Mouse (Mus musculus) forebrain, postnatal 0 days (tissue): ENCODE measurements at regions not wholly inside any gene's neighbourhood (a gene's known extent, or its start where the extent isn't known, plus 50 kb on each side); places are given as distances from the start of the nearest gene placed in this dataset.
A peak's percentile ranks its signal among the peaks of the same experiment; 100 is the strongest.

ENCODE experiments used
- ATAC-seq: fragments of 200-750 bp; cut with Nextera tagmentation; 2 replicates; pipeline ENCODE4 v1.8.0; 2017; ENCODE audit warnings: mild to moderate bottlenecking, moderate library complexity
- DNase-seq: peaks from one replicate; pipeline ENCODE4 v3.0.0-alpha.2; 2015
- H3K27ac ChIP-seq: fragments of 300-500 bp; sonication (generic); 2 replicates; pipeline ENCODE4 v1.5.1; 2014; ENCODE audit warnings: low read depth, mild to moderate bottlenecking, antibody characterized with exemption, low read length, moderate library complexity, mixed read lengths
- H3K27me3 ChIP-seq: fragments of 300-500 bp; sonication (generic); 2 replicates; pipeline ENCODE4 v1.6.1; 2014; ENCODE audit warnings: mild to moderate bottlenecking, low read length, mixed read lengths; ENCODE audit not compliant: insufficient read depth
- H3K36me3 ChIP-seq: fragments of 300-500 bp; sonication (generic); 2 replicates; pipeline ENCODE4 v1.6.1; 2014; ENCODE audit warnings: mild to moderate bottlenecking, moderate library complexity; ENCODE audit not compliant: insufficient read depth
- H3K4me1 ChIP-seq: fragments of 300-500 bp; sonication (generic); 2 replicates; pipeline ENCODE4 v1.6.1; 2014; ENCODE audit warnings: antibody characterized with exemption; ENCODE audit not compliant: insufficient read depth
- H3K4me2 ChIP-seq: fragments of 300-500 bp; sonication (generic); 2 replicates; pipeline ENCODE4 v1.6.1; 2014; ENCODE audit warnings: low read depth, mild to moderate bottlenecking, moderate library complexity
- H3K4me3 ChIP-seq: fragments of 300-500 bp; sonication (generic); 2 replicates; pipeline ENCODE4 v1.5.1; 2014; ENCODE audit warnings: low read depth, low read length, mixed read lengths
- H3K9ac ChIP-seq: fragments of 300-500 bp; sonication (generic); 2 replicates; pipeline ENCODE4 v1.6.1; 2014; ENCODE audit warnings: mild to moderate bottlenecking
- H3K9me3 ChIP-seq: fragments of 300-500 bp; sonication (generic); 2 replicates; pipeline ENCODE4 v1.6.1; 2016; ENCODE audit warnings: low read length
- CTCF ChIP-seq: sonication (generic); IDR thresholded peaks from 2 replicates; pipeline ENCODE4 v1.5.1; 2016; ENCODE audit warnings: antibody characterized with exemption, control low read depth, low read depth
- WGBS: fragments of 180-500 bp; shearing (Covaris S2); extraction: QIAGEN DNeasy Blood & Tissue Kit; methylation state at CpG from one replicate; pipeline ENCODE4 v1.1.7; 2014; 5-methylcytosine and 5-hydroxymethylcytosine counted together

DNA sequence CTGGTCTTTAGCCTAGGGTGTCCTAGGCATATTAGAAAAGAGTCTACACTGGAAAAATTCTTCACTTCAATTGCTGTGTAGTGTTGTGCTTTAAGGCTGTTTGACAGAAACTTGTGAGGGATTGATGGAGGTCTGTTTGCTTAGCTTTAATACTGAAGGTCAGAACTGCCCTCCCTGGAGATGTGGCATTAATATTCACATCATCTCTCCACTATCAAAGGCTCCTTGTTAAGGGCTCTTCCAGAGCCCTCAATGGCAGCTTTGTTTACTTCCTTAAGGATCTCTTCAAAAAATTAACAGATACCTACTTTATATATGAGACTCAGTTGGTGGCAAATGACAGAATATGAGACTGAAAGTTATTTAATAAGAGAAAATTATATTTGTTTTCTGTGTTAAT, 294.4 kb downstream of the Cdh11 start:
- no peak for TF ChIP-seq CTCF
- Histone ChIP-seq H3K27ac (no peak overlapping the region), H3K27me3 (no peaks in the 10 kb centered on the region), H3K4me2 (no peak overlapping the region), H3K9ac (no peak overlapping the region), H3K9me3 (no peaks in the 10 kb centered on the region), H3K4me1 (no peaks in the 10 kb centered on the region), H3K36me3 (no peaks in the 10 kb centered on the region), H3K4me3 (no peak overlapping the region)
- ATAC-seq (no peak), DNase-seq (no peak)

- Histone ChIP-seq H3K4me3 (no peak overlapping the region), H3K9me3 (no peaks in the 10 kb centered on the region), H3K36me3 (no peaks in the 10 kb centered on the region), H3K4me2 (no peak overlapping the region), H3K9ac (no peak overlapping the region), H3K27ac (no peak overlapping the region), H3K4me1 (no peaks in the 10 kb centered on the region), H3K27me3 (no peaks in the 10 kb centered on the region)
- ATAC-seq (no peak), DNase-seq (no peak)
- WGBS = 71% methylated on average over 1 of the region's 1 CpGs
- TF ChIP-seq CTCF = no peak
Observed at GRCm38 (mm10) chr8:102488284-102488683, 297.2 kb downstream of the Cdh11 start.

GRCm38 (mm10) chr8:102487796-102488195, 297.6 kb downstream of the Cdh11 start:
- H3K36me3 ChIP-seq = no peaks in the 10 kb centered on the region
- TF ChIP-seq CTCF = no peak
- H3K4me2 ChIP-seq = no peak overlapping the region
- no peaks in the 10 kb centered on the region for H3K9me3 ChIP-seq
- 82% methylated on average over 6 of the region's 6 CpGs for WGBS
- H3K27ac ChIP-seq = no peak overlapping the region
- no peak overlapping the region for H3K4me3 ChIP-seq
- no peak for DNase-seq
- H3K27me3 ChIP-seq = no peaks in the 10 kb centered on the region
- H3K9ac ChIP-seq = no peak overlapping the region
- no peaks in the 10 kb centered on the region for H3K4me1 ChIP-seq
- ATAC-seq = no peak

DNA sequence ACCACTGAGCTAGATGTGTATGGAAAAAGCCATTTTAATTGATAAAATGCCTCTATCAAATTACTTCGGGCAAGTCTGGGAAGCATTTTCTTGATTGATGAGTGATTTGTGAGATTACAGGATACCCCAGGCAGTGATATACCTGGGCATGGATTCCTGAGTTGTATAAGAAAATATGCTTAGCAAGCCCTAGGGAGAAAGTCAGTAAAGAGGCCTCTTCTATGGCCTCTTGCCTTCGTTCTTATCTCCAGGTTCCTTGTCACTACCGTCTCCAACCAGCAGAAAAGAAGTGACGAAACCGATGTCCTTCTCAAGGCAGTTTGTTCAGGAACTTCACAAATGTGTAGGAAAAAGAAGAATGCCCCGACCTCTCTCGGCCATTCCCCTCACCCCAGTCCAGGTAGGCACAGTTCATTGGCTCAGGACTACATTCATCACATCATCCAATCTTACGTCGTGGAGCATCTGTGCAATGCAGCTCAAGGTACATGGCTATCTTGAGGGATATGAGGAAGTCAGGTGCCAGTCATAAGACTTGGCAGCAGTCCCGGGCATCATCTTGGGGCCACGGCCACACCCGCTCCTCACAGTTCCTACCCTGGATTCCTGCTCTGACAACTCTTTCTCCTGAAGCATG, 310.2 kb downstream of the Cdh11 start:
- DNase-seq (no peak), ATAC-seq (no peak)
- WGBS = 94% methylated on average over 12 of the region's 12 CpGs
- Histone ChIP-seq H3K9me3 (no peaks in the 10 kb centered on the region), H3K27ac (no peak overlapping the region), H3K9ac (no peak overlapping the region), H3K4me2 (no peak overlapping the region), H3K4me1 (no peaks in the 10 kb centered on the region), H3K4me3 (no peak overlapping the region), H3K36me3 (no peaks in the 10 kb centered on the region), H3K27me3 (no peaks in the 10 kb centered on the region)
- TF ChIP-seq CTCF = no peak

- peak; percentile 73 for ATAC-seq
- no peaks in the 10 kb centered on the region for H3K27me3 ChIP-seq
- H3K4me1 ChIP-seq = no peaks in the 10 kb centered on the region
- H3K36me3 ChIP-seq = no peaks in the 10 kb centered on the region
- H3K9me3 ChIP-seq = no peaks in the 10 kb centered on the region
- H3K4me3 ChIP-seq = no peak overlapping the region
- H3K9ac ChIP-seq = no peak overlapping the region
- TF ChIP-seq CTCF = no peak
- H3K4me2 ChIP-seq = no peak overlapping the region
- WGBS = 58% methylated on average over 2 of the region's 2 CpGs
- DNase-seq = peak; percentile 27
- no peak overlapping the region for H3K27ac ChIP-seq
Observed at GRCm38 (mm10) chr8:102474192-102474591, 311.2 kb downstream of the Cdh11 start.

DNA sequence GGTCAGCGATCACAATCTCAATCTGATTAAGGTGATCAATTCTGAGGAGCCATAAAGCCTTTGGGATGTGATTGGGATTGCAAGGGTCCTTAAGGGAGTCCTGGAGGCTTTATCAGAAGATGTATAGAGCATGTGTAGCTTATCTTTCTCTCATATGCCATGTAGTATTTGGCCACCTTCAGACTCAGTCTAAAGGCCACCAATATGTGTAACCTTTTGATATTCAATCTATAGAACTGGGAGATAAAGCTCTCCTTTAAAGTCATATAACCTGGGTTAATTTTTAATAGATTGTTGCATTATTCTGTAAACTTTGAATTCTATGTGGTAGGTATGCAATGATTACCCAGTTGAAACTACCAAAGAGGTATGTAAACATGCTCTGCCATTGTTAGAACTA, 314.1 kb downstream of the Cdh11 start:
- Histone ChIP-seq H3K4me2 (no peak overlapping the region), H3K27me3 (no peaks in the 10 kb centered on the region), H3K9me3 (no peaks in the 10 kb centered on the region), H3K4me3 (no peak overlapping the region), H3K27ac (no peak overlapping the region), H3K4me1 (no peaks in the 10 kb centered on the region), H3K36me3 (no peaks in the 10 kb centered on the region), H3K9ac (no peak overlapping the region)
- 100% methylated on average over 1 of the region's 1 CpGs for WGBS
- DNase-seq (no peak), ATAC-seq (no peak)
- TF ChIP-seq CTCF = no peak

DNA sequence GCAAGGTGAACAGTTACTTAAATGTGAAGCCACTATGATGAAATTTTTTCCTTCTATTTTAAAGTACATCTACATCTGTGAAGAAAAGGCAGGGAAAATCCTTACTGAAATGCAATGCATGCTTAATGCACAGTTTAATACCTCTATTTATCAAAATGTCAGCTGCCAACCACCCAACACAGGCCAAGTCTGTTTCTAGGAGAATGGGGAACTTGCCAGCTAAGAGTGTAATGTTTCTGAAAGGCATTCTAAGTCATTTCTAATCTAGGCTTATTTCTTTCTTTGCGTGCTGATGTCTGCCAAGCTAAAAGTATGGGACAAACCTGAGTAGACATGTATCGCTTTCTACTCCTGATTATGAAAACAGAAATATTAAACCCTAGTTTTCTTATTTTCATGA, 322.8 kb downstream of the Cdh11 start:
- Histone ChIP-seq H3K4me2 (no peak overlapping the region), H3K4me1 (no peaks in the 10 kb centered on the region), H3K9me3 (no peaks in the 10 kb centered on the region), H3K4me3 (no peak overlapping the region), H3K27ac (no peak overlapping the region), H3K36me3 (no peaks in the 10 kb centered on the region), H3K27me3 (no peaks in the 10 kb centered on the region), H3K9ac (no peak overlapping the region)
- ATAC-seq = no peak
- peak; percentile 4 for DNase-seq
- 71% methylated on average over 2 of the region's 2 CpGs for WGBS
- TF ChIP-seq CTCF = no peak
